Mouse (Mus musculus) ES-Bruce4 (cell line): ENCODE results near the gene Mif4gd. TPM values are rescaled to one million over a fixed set of nuclear protein-coding genes. Genes with fewer than 3 reads are reported as not detected.
A peak's percentile ranks its signal among the peaks of the same experiment; 100 is the strongest.
"Not testable (repeated sequence)": the region's sequence is repeated elsewhere in the genome, so short reads cannot be mapped to it uniquely, and the experiment has no call there.

Experiments used
- H3K27ac ChIP-seq: 2 replicates; pipeline ENCODE4 v1.5.1; 2012; ENCODE audit warnings: low read length, inconsistent platforms; ENCODE audit not compliant: insufficient read depth
- H3K27me3 ChIP-seq: 2 replicates; pipeline ENCODE4 v1.6.1; 2012; ENCODE audit warnings: mild to moderate bottlenecking, low read length, inconsistent platforms; ENCODE audit not compliant: control insufficient read depth, poor library complexity, insufficient read depth, severe bottlenecking
- H3K36me3 ChIP-seq: 2 replicates; pipeline ENCODE4 v1.6.1; 2012; ENCODE audit warnings: inconsistent platforms, mild to moderate bottlenecking, low read length, moderate library complexity; ENCODE audit not compliant: control insufficient read depth, poor library complexity, insufficient read depth, severe bottlenecking
- H3K4me1 ChIP-seq: one replicate; pipeline ENCODE4 v1.8.1; 2011; ENCODE audit warnings: low read length; ENCODE audit not compliant: control insufficient read depth, insufficient read depth
- H3K4me3 ChIP-seq: 2 replicates; pipeline ENCODE4 v1.5.1; 2011; ENCODE audit warnings: low read depth, mild to moderate bottlenecking, low read length
- H3K9ac ChIP-seq: 2 replicates; pipeline ENCODE4 v1.6.1; 2012; ENCODE audit warnings: low read depth, mild to moderate bottlenecking, inconsistent platforms; ENCODE audit not compliant: poor library complexity, severe bottlenecking
- H3K9me3 ChIP-seq: replicated peaks from 2 replicates; pipeline ENCODE4 v1.6.1; 2012; ENCODE audit warnings: mild to moderate bottlenecking, low read length, inconsistent platforms; ENCODE audit not compliant: control insufficient read depth, poor library complexity, insufficient read depth, severe bottlenecking
- CTCF ChIP-seq: IDR thresholded peaks from one replicate; pipeline ENCODE4 v1.8.1; 2011; ENCODE audit warnings: low read depth, low read length
- EP300 ChIP-seq: IDR thresholded peaks from 2 replicates; pipeline ENCODE4 v1.6.1; 2011; ENCODE audit warnings: low read depth, low read length; ENCODE audit not compliant: insufficient read depth
- POLR2A ChIP-seq: IDR thresholded peaks from one replicate; pipeline ENCODE4 v1.8.1; 2011; ENCODE audit warnings: low read length; ENCODE audit not compliant: insufficient read depth
- polyA plus RNA-seq: library from polyadenylated mRNA; stranded (reverse); fragments of >200 nt; gene quantifications from 2 replicates; pipeline ENCODE4 v1.2.4, GENCODE M21; 2011; ENCODE audit warnings: low read depth; ENCODE audit not compliant: missing spikeins, insufficient read depth, insufficient read length

Mif4gd gene
- polyA plus RNA-seq, 1 experiment: 50.4 TPM

- Histone ChIP-seq H3K9me3 (no peaks in the 10 kb centered on the region), H3K4me1 (no peaks in the 10 kb centered on the region), H3K36me3 (0 out of 2 replicates have a peak, but pooled peaks cover 5% of the 10 kb centered on the region), H3K27me3 (no peaks in the 10 kb centered on the region), H3K9ac (no peak overlapping the region), H3K4me3 (no peak overlapping the region), H3K27ac (no peak overlapping the region)
- TF ChIP-seq EP300: no peak
- no peak for TF ChIP-seq CTCF
These were observed 36.9 kb upstream of the Mif4gd start for GRCm38 (mm10) chr11:115649706-115650105.

GRCm38 (mm10) chr11:115647459-115647858 lies 34.7 kb upstream of the Mif4gd start:
- no peak overlapping the region for H3K27ac ChIP-seq
- no peak overlapping the region for H3K9ac ChIP-seq
- no peaks in the 10 kb centered on the region for H3K9me3 ChIP-seq
- H3K4me3 ChIP-seq: no peak overlapping the region
- H3K4me1 ChIP-seq: peaks cover 6% of the 10 kb centered on the region
- H3K27me3 ChIP-seq: no peaks in the 10 kb centered on the region
- H3K36me3 ChIP-seq: no peaks in the 10 kb centered on the region
- no peak for TF ChIP-seq CTCF
- TF ChIP-seq EP300: no peak
- TF ChIP-seq POLR2A: no peak

- peaks cover 7% of the 10 kb centered on the region for H3K4me1 ChIP-seq
- no peak for TF ChIP-seq POLR2A
- TF ChIP-seq EP300: no peak
- TF ChIP-seq CTCF: no peak
- H3K4me3 ChIP-seq: no peak overlapping the region
- H3K27me3 ChIP-seq: no peaks in the 10 kb centered on the region
- no peak overlapping the region for H3K27ac ChIP-seq
- no peaks in the 10 kb centered on the region for H3K9me3 ChIP-seq
- H3K9ac ChIP-seq: no peak overlapping the region
- H3K36me3 ChIP-seq: no peaks in the 10 kb centered on the region
These were observed 33.7 kb upstream of the Mif4gd start for GRCm38 (mm10) chr11:115646439-115646838.

GRCm38 (mm10) chr11:115645498-115645897 lies 32.7 kb upstream of the Mif4gd start:
- H3K9me3 ChIP-seq, H3K27me3 ChIP-seq, H3K27ac ChIP-seq, H3K9ac ChIP-seq, H3K4me3 ChIP-seq, H3K36me3 ChIP-seq: not testable (repeated sequence)
- peaks cover 11% of the 10 kb centered on the region for H3K4me1 ChIP-seq

GRCm38 (mm10) chr11:115644308-115644707 lies 31.5 kb upstream of the Mif4gd start:
- H3K4me3 ChIP-seq: no peak overlapping the region
- H3K4me1 ChIP-seq: peaks cover 14% of the 10 kb centered on the region
- H3K27ac ChIP-seq: no peak overlapping the region
- no peaks in the 10 kb centered on the region for H3K36me3 ChIP-seq
- TF ChIP-seq EP300 (no peak), CTCF (no peak), POLR2A (no peak)
- H3K27me3 ChIP-seq: no peaks in the 10 kb centered on the region
- H3K9me3 ChIP-seq: no peaks in the 10 kb centered on the region
- no peak overlapping the region for H3K9ac ChIP-seq

GRCm38 (mm10) chr11:115643265-115643664 lies 30.5 kb upstream of the Mif4gd start:
- H3K27ac ChIP-seq: peak overlapping the region; percentile 9
- no peak overlapping the region for H3K4me3 ChIP-seq

GRCm38 (mm10) chr11:115642705-115643104 lies 29.9 kb upstream of the Mif4gd start:
- H3K9me3 ChIP-seq: no peaks in the 10 kb centered on the region
- no peak overlapping the region for H3K9ac ChIP-seq
- H3K27ac ChIP-seq: peak overlapping the region; percentile 9
- TF ChIP-seq CTCF (no peak), EP300 (no peak), POLR2A (no peak)
- no peaks in the 10 kb centered on the region for H3K36me3 ChIP-seq
- peaks cover 18% of the 10 kb centered on the region for H3K4me1 ChIP-seq
- H3K4me3 ChIP-seq: no peak overlapping the region
- no peaks in the 10 kb centered on the region for H3K27me3 ChIP-seq

More at GRCm38 (mm10) chr11:115643265-115643664, 30.5 kb upstream of the Mif4gd start:
- no peaks in the 10 kb centered on the region for H3K9me3 ChIP-seq
- H3K36me3 ChIP-seq: no peaks in the 10 kb centered on the region
- H3K9ac ChIP-seq: no peak overlapping the region
- no peaks in the 10 kb centered on the region for H3K27me3 ChIP-seq
- H3K4me1 ChIP-seq: peaks cover 18% of the 10 kb centered on the region
- TF ChIP-seq EP300: no peak
- no peak for TF ChIP-seq POLR2A
- TF ChIP-seq CTCF: no peak
